Mouse (Mus musculus) right cerebral cortex, postnatal 25 days (tissue): ENCODE results near the gene Myl4.

Source experiments
- DNase-seq: peaks from one replicate; pipeline ENCODE4 v3.0.0; 2022

Myl4 gene

GRCm38 (mm10) chr11:104637010-104637409 lies 86.5 kb downstream of the Myl4 start:
- DNase-seq, result no peak

GRCm38 (mm10) chr11:104638006-104638405 lies 87.5 kb downstream of the Myl4 start:
- no peak for DNase-seq

GRCm38 (mm10) chr11:104638906-104639305 lies 88.4 kb downstream of the Myl4 start:
- no peak for DNase-seq

- DNase-seq, result no peak
Observed at GRCm38 (mm10) chr11:104639634-104640033, 89.2 kb downstream of the Myl4 start.

- no peak for DNase-seq
Observed at GRCm38 (mm10) chr11:104640894-104641293, 90.4 kb downstream of the Myl4 start.

- DNase-seq, result no peak
Observed at GRCm38 (mm10) chr11:104643236-104643635, 92.8 kb downstream of the Myl4 start.
